Mouse (Mus musculus) heart, adult 2 months (tissue): ENCODE results near the gene Asic2.

Source experiments
- CTCF ChIP-seq: fragments of 200-600 bp; IDR thresholded peaks from 2 replicates; pipeline ENCODE4 v1.8.1; 2022; ENCODE audit warnings: antibody characterized with exemption, mild to moderate bottlenecking, moderate library complexity
- EP300 ChIP-seq: fragments of 200-500 bp; IDR thresholded peaks from 2 replicates; pipeline ENCODE4 v1.6.1; 2011; ENCODE audit warnings: low read depth, low read length, control low read depth; ENCODE audit not compliant: insufficient read depth
- POLR2A ChIP-seq: fragments of 200-500 bp; IDR thresholded peaks from 2 replicates; pipeline ENCODE4 v1.6.1; 2011; ENCODE audit warnings: mild to moderate bottlenecking, low read depth, low read length, control low read depth; ENCODE audit not compliant: insufficient read depth

- TF ChIP-seq CTCF (no peak), POLR2A (no peak), EP300 (no peak)
Measured at GRCm38 (mm10) chr11:81426857-81427256, 541.4 kb downstream of the Asic2 start.
